14 mouse cellular contexts compared by ENCODE assay signal in the genomic region with DNA sequence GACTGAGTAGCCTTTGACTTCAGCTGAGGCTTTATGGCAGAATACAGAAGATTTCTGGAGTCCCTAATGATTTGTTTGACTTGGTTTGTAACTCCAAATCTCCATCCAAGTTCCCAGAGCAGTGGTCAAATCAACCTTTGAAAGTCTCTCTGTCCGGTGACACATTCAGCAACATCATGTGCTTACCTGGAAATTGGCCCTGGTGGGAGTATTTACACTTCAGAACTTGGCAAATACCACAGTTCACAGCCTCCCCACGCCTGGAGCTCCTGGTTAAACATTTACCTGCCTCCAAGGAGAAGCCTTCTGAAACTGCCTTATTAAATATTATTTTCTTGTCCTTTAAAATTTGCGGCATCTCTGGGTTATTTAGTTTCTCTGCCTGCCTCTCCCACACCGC. TPM values are rescaled to one million over a fixed set of nuclear protein-coding genes. Genes with fewer than 3 reads are reported as not detected.
A peak's percentile ranks its signal among the peaks of the same experiment; 100 is the strongest.
DNase-seq lines count a peak whose midpoint lies in the region; ATAC-seq and TF ChIP-seq lines count a peak whose summit lies in the region.
"Had no signal": no experiment of that assay in that cellular context is flagged by ENCODE, and none has a peak within 500 bp of the region (broad histone marks: within the 10 kb centered on the region; RNA-seq: fewer than 3 reads in every experiment).

No protein-coding gene starts in this region.

- no peak overlapping the region for H3K9ac ChIP-seq in lung, embryonic 14.5 days
- no peak overlapping the region for H3K9ac ChIP-seq in stomach, postnatal 0 days (ENCODE audit: low read length)
- H3K9ac ChIP-seq: hindbrain, embryonic 12.5 days had no signal

- no peak overlapping the region for H3K4me3 ChIP-seq in heart, embryonic 10.5 days
- no peak overlapping the region for H3K4me3 ChIP-seq in lung, embryonic 14.5 days (ENCODE audit: low read depth, low read length)
- H3K4me3 ChIP-seq in stomach, postnatal 0 days (ENCODE audit: low read depth, low read length), result no peak overlapping the region
- H3K4me3 ChIP-seq: hindbrain, embryonic 12.5 days; megakaryocyte, embryonic 14.5 days had no signal

- peak overlapping the region; percentile 13; the same call in 1 of the 2 replicates for H3K4me2 ChIP-seq in lung, embryonic 14.5 days
- H3K4me2 ChIP-seq in stomach, postnatal 0 days (replicated peaks; ENCODE audit: low read depth), result peak overlapping the region; percentile 11; the same call in 1 of the 2 replicates
- H3K4me2 ChIP-seq: hindbrain, embryonic 12.5 days had no signal

- DNase-seq in heart, adult 11 months, result peak; percentile 33
- DNase-seq in heart, embryonic 10.5 days (ENCODE audit: low spot score), result no peak
- peak; percentile 80 to 88 for DNase-seq in kidney, postnatal 36 days
- DNase-seq in lung, embryonic 14.5 days, result peak; percentile 52
- peak; percentile 78 for DNase-seq in stomach, postnatal 0 days (ENCODE audit: low spot score)
- no peak for DNase-seq in layer of hippocampus, adult 9-11 months
- no peak for DNase-seq in heart, adult 8-10 months (ENCODE audit: low spot score)
- no peak for DNase-seq in layer of hippocampus, adult 9-10 months (ENCODE audit: low spot score)
- DNase-seq: adrenal gland, postnatal 25 days; gastrocnemius, postnatal 14 days; right cerebral cortex, postnatal 14 days had no signal

- TF ChIP-seq EP300 in stomach, postnatal 0 days (optimal IDR thresholded peaks at IDR 0.05), result no peak

- no peak overlapping the region for H3K27ac ChIP-seq in heart, embryonic 10.5 days
- H3K27ac ChIP-seq in lung, embryonic 14.5 days (ENCODE audit: low read depth), result no peak overlapping the region
- 0 out of 2 replicates have a peak overlapping the region, but pooled peaks have one; percentile 35 for H3K27ac ChIP-seq in stomach, postnatal 0 days (replicated peaks)
- H3K27ac ChIP-seq: hindbrain, embryonic 12.5 days had no signal

- no peaks in the 10 kb centered on the region for H3K27me3 ChIP-seq in heart, embryonic 10.5 days (ENCODE audit: insufficient read depth, poor library complexity, severe bottlenecking)
- H3K27me3 ChIP-seq in lung, embryonic 14.5 days (ENCODE audit: insufficient read depth, low read length), result no peaks in the 10 kb centered on the region
- no peaks in the 10 kb centered on the region for H3K27me3 ChIP-seq in stomach, postnatal 0 days (ENCODE audit: control insufficient read depth, insufficient read depth, low read length)
- H3K27me3 ChIP-seq: hindbrain, embryonic 12.5 days had no signal

- no peaks in the 10 kb centered on the region for H3K36me3 ChIP-seq in heart, embryonic 10.5 days
- no peaks in the 10 kb centered on the region for H3K36me3 ChIP-seq in lung, embryonic 14.5 days (ENCODE audit: insufficient read depth)
- H3K36me3 ChIP-seq in stomach, postnatal 0 days (ENCODE audit: control insufficient read depth, insufficient read depth, low read length), result no peaks in the 10 kb centered on the region
- H3K36me3 ChIP-seq: hindbrain, embryonic 12.5 days had no signal

- no peaks in the 10 kb centered on the region for H3K9me3 ChIP-seq in heart, embryonic 10.5 days
- H3K9me3 ChIP-seq in lung, embryonic 14.5 days (ENCODE audit: low read depth, low read length), result no peaks in the 10 kb centered on the region
- no peaks in the 10 kb centered on the region for H3K9me3 ChIP-seq in stomach, postnatal 0 days (ENCODE audit: control insufficient read depth, low read length)
- H3K9me3 ChIP-seq: hindbrain, embryonic 12.5 days; megakaryocyte, embryonic 14.5 days had no signal

- WGBS in heart, embryonic 10.5 days, result 82% methylated on average over 4 of the region's 4 CpGs
- 62% methylated on average over 4 of the region's 4 CpGs for WGBS in lung, embryonic 14.5 days
- WGBS in stomach, postnatal 0 days, result 47% methylated on average over 4 of the region's 4 CpGs

- no peak for TF ChIP-seq CTCF in lung, embryonic 14.5 days (IDR thresholded peaks at IDR 0.05; ENCODE audit: low read depth)
- TF ChIP-seq CTCF in stomach, postnatal 0 days (IDR thresholded peaks at IDR 0.05; ENCODE audit: low read depth), result no peak

- ATAC-seq in lung, embryonic 14.5 days (ENCODE audit: insufficient read depth), result no peak
- ATAC-seq in stomach, postnatal 0 days (ENCODE audit: low FRiP score, low TSS enrichment), result peak; percentile 88
- ATAC-seq: forebrain, embryonic 16.5 days had no signal

- no peaks in the 10 kb centered on the region for H3K4me1 ChIP-seq in heart, embryonic 10.5 days
- H3K4me1 ChIP-seq in lung, embryonic 14.5 days (ENCODE audit: insufficient read depth), result no peaks in the 10 kb centered on the region
- H3K4me1 ChIP-seq in stomach, postnatal 0 days (replicated peaks; ENCODE audit: control insufficient read depth, insufficient read depth), result no peaks in the 10 kb centered on the region
- H3K4me1 ChIP-seq: megakaryocyte, embryonic 14.5 days had no signal

RNA-seq across cellular contexts. Expression of gene Commd9, which starts 37.1 kb away (rescaled TPM):
- polyA plus RNA-seq in heart, embryonic 10.5 days (2016; fragmentation: Nextera tagmentation; extraction: Ambion mirVana), result 55.5 and 62.2 TPM in 2 replicates
- 56.8 and 60.3 TPM in 2 replicates for polyA plus RNA-seq in lung, embryonic 14.5 days (2014; fragmentation: Nextera tagmentation; extraction: Ambion mirVana)
- polyA plus RNA-seq in stomach, postnatal 0 days (2015; fragmentation: Nextera tagmentation; extraction: Ambion mirVana), result 43.7 and 48.2 TPM in 2 replicates
- total RNA-seq in heart, adult 8-10 months (2022), result 10 to 100 TPM; 27.7 to 32.8 (median 30.0) TPM

RNA-seq across cellular contexts. Expression of gene Prr5l, which starts 40.4 kb away (rescaled TPM):
- 13.0 and 15.1 TPM in 2 replicates for polyA plus RNA-seq in heart, embryonic 10.5 days (2016; fragmentation: Nextera tagmentation; extraction: Ambion mirVana)
- 42.0 and 48.9 TPM in 2 replicates for polyA plus RNA-seq in lung, embryonic 14.5 days (2014; fragmentation: Nextera tagmentation; extraction: Ambion mirVana)
- polyA plus RNA-seq in stomach, postnatal 0 days (2015; fragmentation: Nextera tagmentation; extraction: Ambion mirVana), result 3.3 and 3.8 TPM in 2 replicates
- total RNA-seq in heart, adult 8-10 months (2022), result 1 to 10 TPM; 1.0 to 2.7 (median 2.2) TPM

Comparison
In these comparisons a context has a peak if more than half of its experiments do, and no peak if none do; other contexts are left out.
1. DNase-seq: peak in heart, adult 11 months (single experiment), kidney, postnatal 36 days (2 of 2), lung, embryonic 14.5 days (single experiment) and stomach, postnatal 0 days (single experiment); none in heart, embryonic 10.5 days (single experiment), layer of hippocampus, adult 9-11 months (single experiment), heart, adult 8-10 months (single experiment) and layer of hippocampus, adult 9-10 months (single experiment).